Mouse (Mus musculus): ENCODE results near the gene Ccdc183. TPM values are rescaled to one million over a fixed set of nuclear protein-coding genes. Genes with fewer than 3 reads are reported as not detected.
A peak's percentile ranks its signal among the peaks of the same experiment; 100 is the strongest.

The Ccdc183 gene
- total RNA-seq, 2 experiments from 2014 or later, result not detected

DNA sequence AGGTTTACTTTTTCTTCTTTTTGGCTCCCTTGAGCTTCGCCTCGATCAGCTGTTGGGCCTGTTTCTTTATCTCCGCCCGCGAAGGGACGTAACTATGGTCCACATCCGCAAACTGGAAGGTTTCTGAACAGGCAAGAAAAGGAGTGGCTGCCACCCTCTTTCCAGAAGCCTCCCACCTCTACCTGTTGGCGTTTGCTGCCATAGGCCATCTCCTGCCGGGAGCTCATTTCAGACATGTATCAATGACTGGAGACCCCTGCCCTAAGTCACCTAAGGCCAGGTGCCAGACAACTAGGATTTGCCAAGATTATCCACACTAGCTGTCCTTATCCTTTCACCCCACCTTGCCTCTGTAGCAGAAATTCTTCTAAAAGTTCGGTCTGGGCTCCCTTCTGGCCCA, 8.8 kb downstream of the Ccdc183 start:
- no peak for DNase-seq
- intact Hi-C loops (cut with DNase I), result no loop called here

GRCm38 (mm10) chr2:25607761-25608622, 9.5 kb downstream of the Ccdc183 start, which contains the start of gene Rabl6:
Rabl6 (minus strand) TSS chr2:25608521.
- intact Hi-C loops (cut with DNase I), result no loop called here
- DNase-seq, result peak; percentile 92

- intact Hi-C loops (cut with DNase I), result no loop called here
- no peak for DNase-seq
Measured at GRCm38 (mm10) chr2:25602526-25602925, 15.0 kb downstream of the Ccdc183 start.

GRCm38 (mm10) chr2:25600037-25600436, 17.4 kb downstream of the Ccdc183 start:
- intact Hi-C loops (cut with DNase I), result no loop called here
- DNase-seq, result no peak

DNA sequence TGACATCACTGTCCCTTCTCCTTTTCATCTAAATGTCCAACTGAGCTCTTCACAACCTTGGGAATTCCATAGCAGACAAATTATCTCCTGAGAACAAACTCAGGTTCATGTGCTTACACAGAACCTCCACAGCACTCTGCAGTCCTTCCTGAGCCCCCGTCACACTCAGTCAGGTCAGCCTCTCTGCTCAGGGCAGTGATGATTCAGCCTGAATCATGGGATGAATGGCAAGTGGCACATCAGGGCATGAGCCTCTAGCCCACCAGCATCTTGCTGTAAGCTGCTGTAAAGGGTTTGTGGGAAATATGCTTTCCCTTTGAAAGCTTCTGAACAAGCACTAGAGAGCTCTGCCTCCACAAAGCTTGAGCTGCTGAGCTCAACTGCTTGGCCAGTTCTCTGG, 18.7 kb downstream of the Ccdc183 start:
- intact Hi-C loops (cut with DNase I), result no loop called here
- no peak for DNase-seq

- no peak for DNase-seq
- intact Hi-C loops (cut with DNase I), result no loop called here
Measured at GRCm38 (mm10) chr2:25596765-25597510, 20.5 kb downstream of the Ccdc183 start.

- intact Hi-C loops (cut with DNase I), result no loop called here
- DNase-seq, result no peak
Measured at GRCm38 (mm10) chr2:25591863-25592262, 25.6 kb downstream of the Ccdc183 start.

GRCm38 (mm10) chr2:25588227-25588907, 29.1 kb downstream of the Ccdc183 start:
- intact Hi-C loops (cut with DNase I), result no loop called here
- no peak for DNase-seq

GRCm38 (mm10) chr2:25587290-25587689, 30.2 kb downstream of the Ccdc183 start:
- no peak for DNase-seq
- intact Hi-C loops (cut with DNase I), result no loop called here

DNA sequence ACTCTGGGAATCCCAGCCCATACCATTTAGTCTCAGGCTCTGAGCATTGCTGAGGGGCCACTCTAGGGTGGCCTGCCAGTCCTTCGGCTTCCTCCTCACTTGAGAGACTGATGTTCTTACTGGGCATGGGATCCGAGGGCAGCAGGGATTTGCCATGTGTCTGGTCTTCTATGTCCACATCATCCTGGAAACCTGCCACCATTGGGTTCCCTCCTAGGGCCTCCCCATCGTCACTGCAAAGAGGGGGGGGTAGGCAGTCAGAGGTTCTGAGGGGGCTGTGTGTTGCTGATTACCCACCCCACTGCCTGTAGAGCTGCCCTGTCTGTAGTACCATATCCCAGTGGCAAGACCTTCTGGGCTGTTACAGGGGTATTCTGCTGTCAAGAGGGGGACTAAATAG, 31.9 kb downstream of the Ccdc183 start:
- no peak for DNase-seq
- intact Hi-C loops (cut with DNase I), result no loop called here

DNA sequence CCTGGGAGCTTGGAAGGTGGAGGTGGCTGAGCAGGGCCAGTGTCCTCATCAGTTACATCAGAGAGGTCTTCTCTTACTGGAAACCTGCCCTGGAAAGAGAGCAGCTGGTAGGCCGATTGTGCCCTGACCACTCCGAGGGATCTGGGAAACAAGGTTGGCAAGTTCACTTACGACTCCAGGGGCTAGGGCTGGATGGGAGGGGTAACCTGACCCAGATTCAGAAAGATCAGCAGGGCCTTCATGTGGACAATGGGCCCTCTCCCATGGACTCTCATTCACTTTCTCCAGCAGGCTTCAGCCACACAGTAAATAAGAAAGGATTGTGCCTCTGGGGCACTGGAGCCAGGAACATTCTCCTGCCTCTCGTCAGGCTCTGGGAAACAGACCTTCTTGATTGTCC, 32.6 kb downstream of the Ccdc183 start:
- intact Hi-C loops (cut with DNase I), result no loop called here
- no peak for DNase-seq

DNA sequence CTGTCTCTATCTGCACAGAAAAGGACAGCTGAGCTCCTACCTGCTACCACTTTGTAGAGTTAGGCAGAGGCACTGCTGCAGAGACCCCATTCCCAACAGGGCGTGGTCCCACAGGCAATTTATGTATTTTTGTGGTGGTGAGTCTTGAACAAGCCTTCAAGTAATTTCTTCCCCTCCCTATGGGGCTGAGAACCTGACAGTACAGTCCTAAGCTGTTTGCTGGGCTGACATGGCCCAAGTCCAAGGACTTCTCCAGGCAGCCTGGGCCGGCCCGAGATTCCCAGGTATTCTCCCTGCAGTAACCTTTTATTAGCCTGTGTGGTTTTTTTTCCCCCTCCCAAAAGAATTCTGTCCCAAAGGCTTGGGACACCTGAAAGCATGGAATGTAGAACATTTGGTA, 33.3 kb downstream of the Ccdc183 start:
- intact Hi-C loops (cut with DNase I), result no loop called here
- no peak for DNase-seq

GRCm38 (mm10) chr2:25583571-25583970, 33.9 kb downstream of the Ccdc183 start:
- intact Hi-C loops (cut with DNase I), result no loop called here
- no peak for DNase-seq

GRCm38 (mm10) chr2:25583120-25583481, 34.4 kb downstream of the Ccdc183 start:
- DNase-seq, result no peak
- intact Hi-C loops (cut with DNase I), result no loop called here

- intact Hi-C loops (cut with DNase I), result no loop called here
- DNase-seq, result no peak
Measured at GRCm38 (mm10) chr2:25582466-25583119, 34.9 kb downstream of the Ccdc183 start.

DNA sequence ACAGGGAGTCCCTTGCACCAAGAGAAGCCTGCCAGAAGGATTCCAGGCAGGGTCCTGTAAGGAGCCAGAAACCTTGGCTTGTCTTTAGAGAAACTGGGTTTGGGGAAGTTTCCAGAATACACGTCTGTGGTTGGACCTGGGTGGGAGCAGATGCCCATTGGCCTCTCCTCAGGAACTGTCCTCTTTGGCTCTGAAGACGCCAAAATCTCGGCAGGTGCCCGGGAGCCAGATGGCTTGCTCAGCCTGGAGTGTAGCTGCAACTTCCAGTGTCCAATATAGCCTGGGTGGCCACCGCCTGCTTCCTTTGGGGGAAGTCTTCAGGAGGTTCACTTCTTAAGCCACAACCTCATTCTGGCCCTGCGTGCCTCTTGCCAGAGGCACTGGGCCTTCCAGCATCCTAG, 35.6 kb downstream of the Ccdc183 start:
- DNase-seq, result no peak
- intact Hi-C loops (cut with DNase I), result no loop called here

- intact Hi-C loops (cut with DNase I), result no loop called here
- DNase-seq, result peak; percentile 58 to 73
Measured at GRCm38 (mm10) chr2:25581294-25581864, 36.1 kb downstream of the Ccdc183 start, which contains the start of gene Ajm1. Ajm1 (minus strand) TSS chr2:25581757.

DNA sequence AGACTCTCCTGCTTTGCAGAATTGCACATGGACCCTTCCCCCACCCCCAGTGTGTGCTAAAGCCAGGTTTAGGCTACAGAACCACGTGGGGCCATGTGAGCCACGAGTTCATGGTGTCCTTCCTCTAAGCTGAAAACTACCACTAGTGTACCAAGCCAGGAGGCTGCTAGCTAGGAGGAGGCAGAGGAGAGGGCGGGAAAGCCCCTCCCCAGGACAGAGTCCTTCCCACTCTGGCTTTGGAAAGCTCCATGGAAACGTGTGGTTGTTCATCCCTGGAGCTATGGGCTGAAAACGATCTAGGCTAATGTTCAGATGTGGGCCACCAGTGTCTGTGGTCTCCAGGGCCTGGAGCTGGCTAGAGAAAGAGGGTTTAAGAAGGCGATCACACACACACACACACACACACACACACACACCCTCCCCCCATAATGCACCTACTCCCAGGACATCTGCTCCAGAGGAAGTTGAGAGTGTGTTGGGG, 36.8 kb downstream of the Ccdc183 start:
- no peak for DNase-seq
- intact Hi-C loops (cut with DNase I), result no loop called here

GRCm38 (mm10) chr2:25579737-25580460, 37.6 kb downstream of the Ccdc183 start:
- DNase-seq, result no peak
- intact Hi-C loops (cut with DNase I), result no loop called here

Measured in heart, postnatal 36 days (tissue).